Mouse (Mus musculus): ENCODE measurements around the gene Sox4. TPM values are rescaled to one million over a fixed set of nuclear protein-coding genes. Genes with fewer than 3 reads are reported as not detected.

Sox4 gene
- total and polyA plus RNA-seq, 3 experiments: not detected

- H3K4me1 ChIP-seq (ENCODE audit: control insufficient read depth in 1 of 2, insufficient read depth in 2 of 2, low read length in 2 of 2): no peaks in the 10 kb centered on the region
- no peaks in the 10 kb centered on the region for H3K79me2 ChIP-seq (ENCODE audit: control insufficient read depth, insufficient read depth, low read length, poor library complexity)
- no peaks in the 10 kb centered on the region for H3K27me3 ChIP-seq (ENCODE audit: control insufficient read depth in 1 of 2, insufficient read depth in 2 of 2, low read length in 2 of 2)
- no peak overlapping the region for H3K4me3 ChIP-seq (ENCODE audit: control insufficient read depth in 1 of 2, insufficient read depth in 1 of 2, low read depth in 2 of 2, low read length in 2 of 2)
- H3K27ac ChIP-seq (ENCODE audit: control insufficient read depth, low read depth, low read length): no peak overlapping the region
- no peaks in the 10 kb centered on the region for H3K9me3 ChIP-seq (replicated peaks; ENCODE audit: insufficient read depth, low read length)
- DNase-seq (ENCODE audit: low read depth, low spot score): no peak
- no peak overlapping the region for H3K9ac ChIP-seq (ENCODE audit: control insufficient read depth, low read depth, low read length, poor library complexity, severe bottlenecking)
- TF ChIP-seq POLR2AphosphoS5 (IDR thresholded peaks at IDR 0.05; ENCODE audit: borderline replicate concordance, low read depth, low read length) (no peak), KAT2A (conservative IDR thresholded peaks at IDR 0.05; ENCODE audit: low read depth, low read length) (no peak), MXI1 (IDR thresholded peaks at IDR 0.05; ENCODE audit: low read depth, low read length) (no peak), RAD21 (IDR thresholded peaks at IDR 0.05; ENCODE audit: low read depth, low read length) (no peak), BHLHE40 (IDR thresholded peaks at IDR 0.05; ENCODE audit: borderline replicate concordance, low read depth, low read length) (no peak), MEF2A (IDR thresholded peaks at IDR 0.05; ENCODE audit: extremely low read depth, insufficient replicate concordance, low read depth, low read length, poor library complexity, severe bottlenecking) (no peak), CHD1 (IDR thresholded peaks at IDR 0.05; ENCODE audit: low read depth, low read length) (no peak), MAX (IDR thresholded peaks at IDR 0.05; ENCODE audit: low read length) (no peak), TAL1 (IDR thresholded peaks at IDR 0.05; ENCODE audit: low read length) (no peak), ZKSCAN1 (IDR thresholded peaks at IDR 0.05; ENCODE audit: low read depth, low read length) (no peak), ELF1 (IDR thresholded peaks at IDR 0.05; ENCODE audit: low read depth, low read length) (no peak), SMC3 (IDR thresholded peaks at IDR 0.05; ENCODE audit: low read depth, low read length) (no peak), MAFK (IDR thresholded peaks at IDR 0.05; ENCODE audit: borderline replicate concordance, low read depth, low read length) (no peak), POLR2A (IDR thresholded peaks at IDR 0.05; ENCODE audit: control insufficient read depth in 1 of 2, insufficient read depth in 1 of 2, low read depth in 1 of 2, low read length in 2 of 2, poor library complexity in 1 of 2) (no peak), ZMIZ1 (IDR thresholded peaks at IDR 0.05; ENCODE audit: low read depth, low read length) (no peak), UBTF (IDR thresholded peaks at IDR 0.05; ENCODE audit: borderline replicate concordance, insufficient read depth, low read depth, low read length) (no peak), MYB (IDR thresholded peaks at IDR 0.05; ENCODE audit: low read depth, low read length) (no peak), ZNF384 (IDR thresholded peaks at IDR 0.05; ENCODE audit: low read depth, low read length) (no peak)
- no peaks in the 10 kb centered on the region for H3K36me3 ChIP-seq (ENCODE audit: control insufficient read depth in 1 of 2, insufficient read depth in 2 of 2, low read length in 2 of 2)
Measured at GRCm38 (mm10) chr13:28949279-28949915, 4.1 kb downstream of the Sox4 start.

- Histone ChIP-seq H3K4me3 (ENCODE audit: control insufficient read depth in 1 of 2, insufficient read depth in 1 of 2, low read depth in 2 of 2, low read length in 2 of 2) (no peak overlapping the region), H3K36me3 (ENCODE audit: control insufficient read depth in 1 of 2, insufficient read depth in 2 of 2, low read length in 2 of 2) (no peaks in the 10 kb centered on the region), H3K27me3 (ENCODE audit: control insufficient read depth in 1 of 2, insufficient read depth in 2 of 2, low read length in 2 of 2) (no peaks in the 10 kb centered on the region), H3K79me2 (ENCODE audit: control insufficient read depth, insufficient read depth, low read length, poor library complexity) (no peaks in the 10 kb centered on the region), H3K9ac (ENCODE audit: control insufficient read depth, low read depth, low read length, poor library complexity, severe bottlenecking) (no peak overlapping the region), H3K4me1 (ENCODE audit: control insufficient read depth in 1 of 2, insufficient read depth in 2 of 2, low read length in 2 of 2) (no peaks in the 10 kb centered on the region), H3K9me3 (replicated peaks; ENCODE audit: insufficient read depth, low read length) (no peaks in the 10 kb centered on the region), H3K27ac (ENCODE audit: control insufficient read depth, low read depth, low read length) (no peak overlapping the region)
- TF ChIP-seq RCOR1 (IDR thresholded peaks at IDR 0.05; ENCODE audit: low read depth, low read length) (no peak), NRF1 (IDR thresholded peaks at IDR 0.05; ENCODE audit: insufficient read depth, low read depth, low read length, poor library complexity, severe bottlenecking) (no peak), MAFK (IDR thresholded peaks at IDR 0.05; ENCODE audit: borderline replicate concordance, low read depth, low read length) (no peak), HCFC1 (IDR thresholded peaks at IDR 0.05; ENCODE audit: low read depth, low read length) (no peak), BHLHE40 (IDR thresholded peaks at IDR 0.05; ENCODE audit: borderline replicate concordance, low read depth, low read length) (no peak), MAZ (IDR thresholded peaks at IDR 0.05; ENCODE audit: low read depth, low read length) (no peak), POLR2AphosphoS2 (IDR thresholded peaks at IDR 0.05; ENCODE audit: low read length) (no peak)
- DNase-seq (ENCODE audit: low read depth, low spot score): no peak
Measured at GRCm38 (mm10) chr13:28948541-28948940, 5.0 kb downstream of the Sox4 start.
